Mouse (Mus musculus) CH12.LX (cell line): ENCODE results near the gene Rbp1.

Experiments used
- CTCF ChIP-seq, 2 experiments: IDR thresholded peaks in 1 of 2; conservative IDR thresholded peaks in 1 of 2; 2 replicates each; pipeline ENCODE4 v1.5.1; 2011 to 2012; ENCODE audit warnings: low read depth in 2 of 2, low read length in 2 of 2, improper control_type of control experiment in 1 of 2, inconsistent platforms in 1 of 2, mild to moderate bottlenecking in 1 of 2, moderate library complexity in 1 of 2
- EP300 ChIP-seq: IDR thresholded peaks from 2 replicates; pipeline ENCODE4 v1.6.1; 2011; ENCODE audit warnings: low read length, improper control_type of control experiment
- HCFC1 ChIP-seq: IDR thresholded peaks from 2 replicates; pipeline ENCODE4 v1.6.1; 2012; ENCODE audit warnings: low read depth, mild to moderate bottlenecking, inconsistent platforms, low read length, improper control_type of control experiment
- IRF4 ChIP-seq: IDR thresholded peaks from 2 replicates; pipeline ENCODE4 v1.6.1; 2014; ENCODE audit warnings: low read depth, mild to moderate bottlenecking, inconsistent platforms, low read length, improper control_type of control experiment
- MAFK ChIP-seq: IDR thresholded peaks from 2 replicates; pipeline ENCODE4 v1.6.1; 2011; ENCODE audit warnings: low read length, improper control_type of control experiment; ENCODE audit not compliant: insufficient replicate concordance
- NELFE ChIP-seq: IDR thresholded peaks from 2 replicates; pipeline ENCODE4 v1.6.1; 2011; ENCODE audit warnings: low read depth, low read length, improper control_type of control experiment
- POLR2A ChIP-seq: IDR thresholded peaks from 2 replicates; pipeline ENCODE4 v1.6.1; 2011; ENCODE audit warnings: low read depth, mild to moderate bottlenecking, improper control_type of control experiment, low read length
- RCOR1 ChIP-seq: conservative IDR thresholded peaks from 2 replicates; pipeline ENCODE4 v1.6.1; 2012; ENCODE audit warnings: low read depth, mild to moderate bottlenecking, inconsistent platforms, low read length, improper control_type of control experiment
- SIN3A ChIP-seq: IDR thresholded peaks from 2 replicates; pipeline ENCODE4 v1.6.1; 2012; ENCODE audit warnings: low read length, improper control_type of control experiment, inconsistent platforms
- TBP ChIP-seq: conservative IDR thresholded peaks from 2 replicates; pipeline ENCODE4 v1.6.1; 2011; ENCODE audit warnings: low read depth, low read length, improper control_type of control experiment
- TCF12 ChIP-seq: IDR thresholded peaks from 2 replicates; pipeline ENCODE4 v1.6.1; 2014; ENCODE audit warnings: low read depth, mild to moderate bottlenecking, inconsistent platforms, low read length, improper control_type of control experiment
- UBTF ChIP-seq: IDR thresholded peaks from 2 replicates; pipeline ENCODE4 v1.6.1; 2012; ENCODE audit warnings: low read depth, mild to moderate bottlenecking, inconsistent platforms, low read length, improper control_type of control experiment, moderate library complexity
- ZMIZ1 ChIP-seq: IDR thresholded peaks from 2 replicates; pipeline ENCODE4 v1.6.1; 2012; ENCODE audit warnings: low read depth, mild to moderate bottlenecking, inconsistent platforms, low read length, improper control_type of control experiment

DNA sequence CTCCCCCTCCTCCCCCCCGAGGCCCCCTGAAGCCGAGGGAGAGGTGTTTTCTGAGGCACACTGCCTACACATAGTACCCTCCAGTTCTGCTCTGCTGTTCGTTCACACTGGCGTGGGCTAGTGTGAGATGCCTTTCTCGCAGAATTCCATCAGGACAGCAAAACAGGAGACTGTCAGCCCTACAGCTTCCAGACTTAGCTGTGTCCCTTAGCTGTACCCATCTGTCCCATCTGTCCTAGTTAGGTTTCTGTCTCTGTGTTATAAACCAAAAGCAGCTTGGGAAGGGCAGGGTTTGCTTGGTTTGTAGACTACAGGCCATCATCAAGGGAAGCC, 34.2 kb upstream of the Rbp1 start:
- no peak for TF ChIP-seq POLR2A
- TF ChIP-seq CTCF (conservative IDR thresholded peaks at IDR 0.05 in 1 of 2, IDR thresholded peaks at IDR 0.05 in 1 of 2; ENCODE audit: low read depth in 2 of 2, low read length in 2 of 2) = no peak
- TF ChIP-seq MAFK = no peak
- no peak for TF ChIP-seq SIN3A
- TF ChIP-seq NELFE = no peak
- no peak for TF ChIP-seq ZMIZ1
- no peak for TF ChIP-seq RCOR1
- TF ChIP-seq TCF12 = no peak
- TF ChIP-seq EP300 = no peak
- TF ChIP-seq TBP = no peak
- TF ChIP-seq HCFC1 = no peak
- no peak for TF ChIP-seq IRF4
- TF ChIP-seq UBTF = no peak
